Mouse (Mus musculus): Measurements from ENCODE around the gene Cmtm7.

DNA sequence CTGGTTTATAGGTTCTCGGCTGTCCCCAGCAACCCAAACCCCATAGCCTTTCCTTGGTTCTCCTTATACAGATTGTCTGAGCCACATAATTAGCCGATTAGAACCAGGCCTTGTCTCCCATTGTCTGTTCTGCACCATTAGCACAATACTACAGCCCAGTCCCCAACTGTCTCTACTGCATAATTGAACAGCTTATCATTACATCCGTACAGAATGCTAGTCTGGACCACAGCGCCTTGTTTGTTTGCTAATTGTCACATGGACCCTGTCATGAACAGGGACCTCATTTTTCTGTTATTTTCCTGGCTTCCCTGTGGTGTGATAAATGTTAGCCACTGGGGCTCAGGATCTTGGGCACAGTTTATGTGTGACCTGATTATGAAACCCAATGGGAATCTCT is 21.8 kb downstream of the Cmtm7 start:
- no peak for TF ChIP-seq CTCF (IDR thresholded peaks at IDR 0.05; ENCODE audit: borderline replicate concordance, insufficient read depth, low read length)
- TF ChIP-seq POLR2A (IDR thresholded peaks at IDR 0.05; ENCODE audit: low read depth, low read length): no peak
